Mouse (Mus musculus) hindbrain, postnatal 0 days (tissue): ENCODE results near the gene Lmntd1. TPM values are rescaled to one million over a fixed set of nuclear protein-coding genes. Genes with fewer than 3 reads are reported as not detected.

Experiments
- ATAC-seq: fragments of 200-750 bp; cut with Nextera tagmentation; 2 replicates; pipeline ENCODE4 v1.8.0; 2017; ENCODE audit warnings: mild to moderate bottlenecking, moderate TSS enrichment, moderate library complexity
- DNase-seq: peaks from one replicate; pipeline ENCODE4 v3.0.0-alpha.2; 2015; ENCODE audit warnings: low spot score
- H3K27ac ChIP-seq: fragments of 300-500 bp; sonication (generic); 2 replicates; pipeline ENCODE4 v1.5.1; 2014; ENCODE audit warnings: mild to moderate bottlenecking
- H3K27me3 ChIP-seq: fragments of 300-500 bp; sonication (generic); 2 replicates; pipeline ENCODE4 v1.6.1; 2014; ENCODE audit warnings: low read length, mixed read lengths; ENCODE audit not compliant: insufficient read depth
- H3K36me3 ChIP-seq: fragments of 300-500 bp; sonication (generic); 2 replicates; pipeline ENCODE4 v1.6.1; 2014; ENCODE audit warnings: low read length, mixed read lengths; ENCODE audit not compliant: insufficient read depth
- H3K4me1 ChIP-seq: fragments of 300-500 bp; sonication (generic); 2 replicates; pipeline ENCODE4 v1.6.1; 2014; ENCODE audit warnings: antibody characterized with exemption, low read length, mixed read lengths; ENCODE audit not compliant: insufficient read depth
- H3K4me2 ChIP-seq: fragments of 300-500 bp; sonication (generic); 2 replicates; pipeline ENCODE4 v1.6.1; 2014; ENCODE audit warnings: low read depth, mild to moderate bottlenecking, low read length, moderate library complexity, mixed read lengths
- H3K4me3 ChIP-seq: fragments of 300-500 bp; sonication (generic); 2 replicates; pipeline ENCODE4 v1.5.1; 2014; ENCODE audit warnings: low read length
- H3K9ac ChIP-seq: fragments of 300-500 bp; sonication (generic); replicated peaks from 2 replicates; pipeline ENCODE4 v1.6.1; 2014; ENCODE audit warnings: mild to moderate bottlenecking, low read length, moderate library complexity, mixed read lengths
- H3K9me3 ChIP-seq: fragments of 300-500 bp; sonication (generic); 2 replicates; pipeline ENCODE4 v1.6.1; 2016; ENCODE audit warnings: low read length, mixed read lengths
- CTCF ChIP-seq: IDR thresholded peaks from 2 replicates; pipeline ENCODE4 v1.5.1; 2016; ENCODE audit warnings: antibody characterized with exemption, control low read depth, low read depth
- WGBS: fragments of 180-500 bp; shearing (Covaris S2); extraction: QIAGEN DNeasy Blood & Tissue Kit; methylation state at CpG from one replicate; pipeline ENCODE4 v1.1.7; 2014; 5-methylcytosine and 5-hydroxymethylcytosine counted together
- polyA plus RNA-seq: library from polyadenylated mRNA; unstranded; fragments of >200 nt; fragmentation: Nextera tagmentation; extraction: Ambion mirVana; gene quantifications from 2 replicates; pipeline ENCODE4 v1.2.1, GENCODE M21; 2015
- total RNA-seq: library from RNA; depleted of rRNA; stranded (reverse); fragments of >200 nt; gene quantifications from 2 replicates; pipeline ENCODE4 v1.2.3, GENCODE M21; 2014; rRNA removed

The Lmntd1 gene
- total RNA-seq: 1.2 and 1.5 TPM in 2 replicates
- polyA plus RNA-seq: 1.8 and 2.3 TPM in 2 replicates

DNA sequence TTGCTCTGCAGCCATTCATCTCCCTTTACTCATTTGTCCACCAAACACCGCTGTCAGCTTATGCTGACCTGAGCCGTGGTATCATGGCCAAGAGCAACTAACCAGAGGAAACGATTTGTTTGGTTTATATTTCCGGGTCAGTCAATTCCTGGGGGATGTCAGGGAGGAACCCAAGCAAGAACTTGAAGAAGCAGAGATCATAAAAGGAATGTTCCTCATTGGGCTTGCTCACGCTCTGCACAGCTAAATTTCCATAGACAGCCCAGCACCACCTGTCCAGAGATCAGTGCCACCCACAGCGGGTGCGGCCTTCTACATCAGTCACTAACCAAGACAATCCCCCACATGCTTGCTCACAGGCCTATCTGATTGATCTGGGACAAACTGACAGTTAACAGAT is at the start of gene Lmntd1:
Lmntd1 (minus strand) TSS at position 101 of the 400 bp plus-strand sequence.
- Histone ChIP-seq H3K27me3 (no peaks in the 10 kb centered on the region), H3K36me3 (no peaks in the 10 kb centered on the region), H3K4me2 (no peak within 1 kb of the TSS), H3K9ac (no peak within 1 kb of the TSS), H3K9me3 (no peaks in the 10 kb centered on the region), H3K4me1 (no peaks in the 10 kb centered on the region), H3K27ac (no peak within 1 kb of the TSS), H3K4me3 (no peak within 1 kb of the TSS)
- no peak for TF ChIP-seq CTCF
- 82% methylated on average over 7 of the region's 7 CpGs for WGBS
- DNase-seq (no peak), ATAC-seq (no peak)

- no peak for TF ChIP-seq CTCF
- H3K4me2 ChIP-seq: no peak overlapping the region
- no peak overlapping the region for H3K4me3 ChIP-seq
- H3K27me3 ChIP-seq: no peaks in the 10 kb centered on the region
- no peak for ATAC-seq
- no peaks in the 10 kb centered on the region for H3K9me3 ChIP-seq
- DNase-seq: no peak
- no peak overlapping the region for H3K27ac ChIP-seq
- no peak overlapping the region for H3K9ac ChIP-seq
- H3K36me3 ChIP-seq: no peaks in the 10 kb centered on the region
- 80% methylated on average over 11 of the region's 11 CpGs for WGBS
- H3K4me1 ChIP-seq: no peaks in the 10 kb centered on the region
Observed at GRCm38 (mm10) chr6:145660943-145661342, 46.8 kb upstream of the Lmntd1 start.

- ATAC-seq (no peak), DNase-seq (no peak)
- Histone ChIP-seq H3K4me1 (no peaks in the 10 kb centered on the region), H3K27ac (no peak overlapping the region), H3K36me3 (no peaks in the 10 kb centered on the region), H3K9ac (no peak overlapping the region), H3K27me3 (no peaks in the 10 kb centered on the region), H3K9me3 (no peaks in the 10 kb centered on the region), H3K4me3 (no peak overlapping the region), H3K4me2 (no peak overlapping the region)
- WGBS: 59% methylated on average over 6 of the region's 6 CpGs
- TF ChIP-seq CTCF: no peak
Observed at GRCm38 (mm10) chr6:145659116-145659515, 45.0 kb upstream of the Lmntd1 start.

DNA sequence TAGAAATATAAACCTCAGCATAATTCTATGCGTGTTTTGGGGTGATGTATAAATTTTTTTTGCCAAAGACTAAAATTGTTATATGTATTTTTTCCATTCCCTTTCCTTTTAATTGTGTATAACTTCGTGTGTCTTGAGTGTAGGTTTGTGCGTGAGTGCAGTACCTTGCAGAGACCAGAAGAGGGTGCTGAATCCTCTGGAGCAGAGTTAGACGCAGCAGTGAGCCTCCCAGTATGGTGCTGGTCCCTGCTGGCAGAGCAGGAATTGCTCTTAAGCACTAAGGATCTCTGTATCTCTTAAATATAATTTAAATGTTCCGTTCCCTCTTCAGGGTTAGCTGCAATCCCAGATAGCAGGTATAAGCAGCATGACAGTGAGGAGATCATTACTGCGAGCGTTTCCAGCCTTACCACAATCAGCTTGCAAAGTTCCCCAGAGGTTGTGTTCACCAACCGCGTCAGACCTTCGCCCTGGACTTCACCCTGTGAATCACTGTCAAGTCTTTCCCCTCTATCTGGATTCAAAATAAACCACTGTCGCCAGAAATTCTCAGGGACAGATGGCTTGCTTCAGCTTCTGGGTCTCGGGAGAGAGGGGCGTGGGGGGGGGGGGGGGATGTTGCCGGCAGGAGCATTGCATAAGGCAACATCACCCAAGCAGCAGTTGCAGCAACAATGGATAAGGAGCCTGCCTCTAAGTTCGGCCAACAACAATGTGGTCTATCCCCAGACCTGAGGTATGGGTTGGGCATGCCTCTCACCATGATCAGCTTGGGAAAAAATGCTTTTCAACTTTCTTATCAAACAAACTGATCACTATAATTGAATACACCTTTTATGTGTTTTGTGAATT is 42.8 kb upstream of the Lmntd1 start:
- DNase-seq: no peak

GRCm38 (mm10) chr6:145655678-145656077 is 41.6 kb upstream of the Lmntd1 start:
- Histone ChIP-seq H3K4me2 (no peak overlapping the region), H3K9ac (no peak overlapping the region), H3K36me3 (no peaks in the 10 kb centered on the region), H3K27ac (no peak overlapping the region), H3K9me3 (no peaks in the 10 kb centered on the region), H3K4me1 (no peaks in the 10 kb centered on the region), H3K4me3 (no peak overlapping the region), H3K27me3 (no peaks in the 10 kb centered on the region)
- 95% methylated on average over 1 of the region's 1 CpGs for WGBS
- no peak for DNase-seq
- ATAC-seq: no peak
- peak; percentile 48 for TF ChIP-seq CTCF

More for the DNA sequence above, 42.8 kb upstream of the Lmntd1 start:
- Histone ChIP-seq H3K36me3 (no peaks in the 10 kb centered on the region), H3K4me3 (no peak overlapping the region), H3K4me2 (no peak overlapping the region), H3K9me3 (no peaks in the 10 kb centered on the region), H3K4me1 (no peaks in the 10 kb centered on the region), H3K27ac (no peak overlapping the region), H3K27me3 (no peaks in the 10 kb centered on the region), H3K9ac (no peak overlapping the region)
- ATAC-seq: no peak
- TF ChIP-seq CTCF: peak; percentile 59
- 67% methylated on average over 15 of the region's 15 CpGs for WGBS

DNA sequence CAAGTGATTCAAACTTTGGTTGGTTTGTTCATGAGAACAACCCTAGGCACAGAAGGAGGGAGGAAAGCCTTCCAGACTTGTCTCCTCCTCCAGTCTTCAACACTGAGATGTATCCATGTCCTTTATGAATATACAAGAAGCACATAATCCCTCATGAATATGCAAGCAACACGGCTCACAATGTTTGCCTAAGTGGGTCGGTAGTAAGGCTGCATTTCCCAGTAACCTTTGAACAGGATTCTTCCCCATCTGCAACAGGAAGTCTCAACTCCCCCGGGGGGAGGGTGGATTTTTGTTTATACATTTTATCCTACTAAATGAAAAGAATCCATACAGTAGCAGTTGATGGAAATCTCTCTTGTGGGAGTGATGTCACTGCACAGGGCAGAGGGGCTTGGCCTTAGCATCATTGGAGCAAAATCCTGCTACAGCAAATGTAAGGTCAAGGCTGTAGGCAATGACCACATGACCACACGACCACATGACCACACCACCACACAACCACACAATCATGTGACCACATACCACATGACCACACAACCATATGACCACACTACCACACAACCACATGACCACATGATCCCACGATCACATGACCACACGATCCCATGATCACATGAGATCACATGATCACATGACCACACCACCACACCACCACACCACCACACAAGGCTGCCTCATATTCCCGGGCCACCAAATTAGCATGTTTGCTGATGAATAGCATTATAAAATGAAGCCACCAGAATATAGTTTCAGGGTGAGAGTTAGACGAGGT is 40.1 kb upstream of the Lmntd1 start:
- no peak for TF ChIP-seq CTCF
- Histone ChIP-seq H3K4me2 (no peak overlapping the region), H3K27ac (no peak overlapping the region), H3K9me3 (no peaks in the 10 kb centered on the region), H3K4me1 (no peaks in the 10 kb centered on the region), H3K4me3 (no peak overlapping the region), H3K36me3 (no peaks in the 10 kb centered on the region), H3K9ac (no peak overlapping the region), H3K27me3 (no peaks in the 10 kb centered on the region)
- ATAC-seq (peak; percentile 38; the same call in 1 of the 2 replicates), DNase-seq (no peak)
- WGBS: 73% methylated on average over 8 of the region's 8 CpGs

GRCm38 (mm10) chr6:145653626-145654025 is 39.5 kb upstream of the Lmntd1 start:
- DNase-seq: no peak
- Histone ChIP-seq H3K9ac (no peak overlapping the region), H3K4me1 (no peaks in the 10 kb centered on the region), H3K9me3 (no peaks in the 10 kb centered on the region), H3K27me3 (no peaks in the 10 kb centered on the region), H3K36me3 (no peaks in the 10 kb centered on the region), H3K4me3 (no peak overlapping the region), H3K27ac (no peak overlapping the region), H3K4me2 (no peak overlapping the region)
- no peak for TF ChIP-seq CTCF
- 68% methylated on average over 5 of the region's 5 CpGs for WGBS
- ATAC-seq: no peak
